Mouse (Mus musculus) C2C12 (cell line): ENCODE measurements at regions not wholly inside any gene's neighbourhood (a gene's known extent, or its start where the extent isn't known, plus 50 kb on each side); places are given as distances from the start of the nearest gene placed in this dataset.

ENCODE experiments used
- H3K27me3 ChIP-seq: one replicate; pipeline ENCODE4 v1.6.1; 2011; ENCODE audit not compliant: control insufficient read depth, insufficient read depth, insufficient read length
- H3K36me3 ChIP-seq: one replicate; pipeline ENCODE4 v1.6.1; 2011; ENCODE audit not compliant: control insufficient read depth, insufficient read depth
- H3K4me3 ChIP-seq: one replicate; pipeline ENCODE4 v1.5.1; 2011; ENCODE audit warnings: mild to moderate bottlenecking, control low read depth; ENCODE audit not compliant: poor library complexity, insufficient read depth, severe bottlenecking
- H3K79me2 ChIP-seq: one replicate; pipeline ENCODE4 v1.6.1; 2011; ENCODE audit not compliant: control insufficient read depth, insufficient read depth
- H3K79me3 ChIP-seq: one replicate; pipeline ENCODE4 v1.6.1; 2011; ENCODE audit warnings: low read depth, control low read depth
- H3ac ChIP-seq: one replicate; pipeline ENCODE3; 2011; ENCODE audit warnings: low read depth; ENCODE audit not compliant: control insufficient read depth, insufficient read length
- CEBPB ChIP-seq: IDR thresholded peaks from one replicate; pipeline ENCODE4 v1.6.1; 2011; ENCODE audit warnings: low read depth, mild to moderate bottlenecking, control low read depth, moderate library complexity
- CTCF ChIP-seq: IDR thresholded peaks from one replicate; pipeline ENCODE4 v1.5.1; 2011; ENCODE audit not compliant: control insufficient read depth, insufficient read depth, insufficient read length
- FOSL1 ChIP-seq: IDR thresholded peaks from one replicate; pipeline ENCODE4 v1.8.0; 2011; ENCODE audit warnings: mild to moderate bottlenecking, low read length; ENCODE audit not compliant: poor library complexity, insufficient read depth, severe bottlenecking
- MAX ChIP-seq: IDR thresholded peaks from one replicate; pipeline ENCODE4 v1.6.1; 2011; ENCODE audit warnings: mild to moderate bottlenecking, control low read depth
- MYOD1 ChIP-seq: IDR thresholded peaks from one replicate; pipeline ENCODE4 v1.6.1; 2011; ENCODE audit warnings: low read depth; ENCODE audit not compliant: control insufficient read depth, insufficient read length
- MYOG ChIP-seq: IDR thresholded peaks from one replicate; pipeline ENCODE4 v1.6.1; 2011; ENCODE audit not compliant: control insufficient read depth, insufficient read length; ENCODE audit errors: extremely low read depth
- USF1 ChIP-seq: IDR thresholded peaks from one replicate; pipeline ENCODE4 v1.6.1; 2011; ENCODE audit warnings: low read depth, mild to moderate bottlenecking, control low read depth, moderate library complexity

DNA sequence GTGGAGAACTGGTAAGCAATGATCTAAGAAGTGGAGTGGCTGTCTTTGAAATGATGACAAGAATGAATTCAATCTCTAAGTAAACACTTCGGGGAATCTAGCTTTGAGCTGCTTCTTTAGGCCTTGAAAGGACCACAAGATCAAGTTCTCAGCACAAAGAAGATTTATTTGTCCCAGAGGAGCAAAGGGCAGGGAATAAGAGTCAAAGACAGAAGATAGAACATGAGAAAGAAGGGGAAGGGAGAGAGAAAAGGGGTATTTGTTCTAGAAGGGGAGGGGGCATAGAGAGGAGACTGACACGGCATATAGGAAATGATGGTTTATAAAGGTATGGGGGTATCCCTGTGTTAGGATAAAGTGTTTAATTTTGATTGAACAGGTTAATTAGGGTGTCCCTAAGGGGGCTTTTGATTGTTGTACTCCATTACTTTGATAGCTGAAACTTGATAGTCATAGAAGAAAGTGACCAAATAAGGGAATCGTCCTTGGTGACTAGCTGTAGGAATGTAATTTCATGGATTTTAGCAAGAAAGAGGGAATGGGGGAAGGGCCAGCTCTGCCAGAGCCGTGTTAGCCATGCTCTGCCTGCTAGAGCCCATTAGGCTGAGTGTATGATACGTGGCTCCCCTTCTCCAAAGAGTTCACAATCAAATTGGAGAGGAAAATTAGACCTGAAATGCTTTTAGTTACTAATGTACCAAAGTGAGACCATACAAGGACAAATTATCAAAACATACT is 531.1 kb upstream of the Tbl1xr1 start:
- no peaks in the 10 kb centered on the region for H3K79me3 ChIP-seq
- TF ChIP-seq CTCF (no peak), MAX (no peak), FOSL1 (no peak), MYOG (no peak), MYOD1 (no peak), USF1 (no peak), CEBPB (no peak)
- no peaks in the 10 kb centered on the region for H3K79me2 ChIP-seq
- H3K4me3 ChIP-seq, result no peak overlapping the region
- no peaks in the 10 kb centered on the region for H3K27me3 ChIP-seq
- H3ac ChIP-seq, result no peak overlapping the region
- H3K36me3 ChIP-seq, result no peaks in the 10 kb centered on the region

DNA sequence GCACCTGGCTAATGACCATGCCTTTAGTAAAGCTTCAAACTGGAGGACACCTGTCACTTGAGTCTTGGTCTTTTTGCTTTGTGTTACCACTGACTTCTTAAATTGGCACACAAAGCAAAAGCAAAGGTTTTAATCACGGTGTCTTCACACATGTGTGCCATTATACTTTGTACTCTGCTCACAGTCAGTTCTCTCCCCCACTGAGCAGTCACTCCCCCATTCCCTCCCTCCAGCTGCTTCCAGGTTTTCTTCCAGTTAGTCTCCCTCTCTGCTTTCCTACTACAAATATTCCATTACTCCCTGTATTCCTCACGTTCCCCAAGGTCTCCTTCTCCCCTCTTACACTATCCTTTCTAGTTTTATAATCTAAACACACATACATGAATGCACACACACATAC is 530.0 kb upstream of the Tbl1xr1 start:
- Histone ChIP-seq H3K4me3 (no peak overlapping the region), H3K27me3 (no peaks in the 10 kb centered on the region), H3ac (no peak overlapping the region), H3K79me3 (no peaks in the 10 kb centered on the region), H3K36me3 (no peaks in the 10 kb centered on the region), H3K79me2 (no peaks in the 10 kb centered on the region)
- no peak for TF ChIP-seq MAX
- no peak for TF ChIP-seq CEBPB
- no peak for TF ChIP-seq FOSL1
- TF ChIP-seq USF1, result no peak
- TF ChIP-seq CTCF, result no peak
- TF ChIP-seq MYOG, result no peak
- no peak for TF ChIP-seq MYOD1

DNA sequence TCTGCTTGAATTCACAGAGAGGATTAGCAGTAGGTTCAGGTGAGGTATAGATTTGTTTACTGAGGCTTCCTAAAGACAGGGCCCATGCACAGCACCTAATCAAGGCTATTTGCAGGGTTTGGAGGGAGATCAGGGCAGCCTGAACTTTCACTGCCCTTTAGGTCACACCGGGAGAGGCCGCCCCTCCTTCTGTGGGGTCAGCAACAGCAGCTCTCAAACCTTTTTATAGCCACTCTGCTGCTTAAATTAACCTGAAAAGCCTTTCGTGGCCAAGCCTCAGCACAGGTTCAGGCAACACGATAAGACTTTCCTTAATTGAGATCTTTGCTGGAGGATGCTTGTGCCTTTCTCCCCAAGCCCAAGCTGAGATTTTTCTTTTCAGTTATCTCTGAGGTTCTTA is 526.8 kb upstream of the Tbl1xr1 start:
- Histone ChIP-seq H3K79me2 (no peaks in the 10 kb centered on the region), H3K79me3 (no peaks in the 10 kb centered on the region), H3K36me3 (no peaks in the 10 kb centered on the region), H3K27me3 (no peaks in the 10 kb centered on the region), H3K4me3 (no peak overlapping the region), H3ac (no peak overlapping the region)
- no peak for TF ChIP-seq USF1

DNA sequence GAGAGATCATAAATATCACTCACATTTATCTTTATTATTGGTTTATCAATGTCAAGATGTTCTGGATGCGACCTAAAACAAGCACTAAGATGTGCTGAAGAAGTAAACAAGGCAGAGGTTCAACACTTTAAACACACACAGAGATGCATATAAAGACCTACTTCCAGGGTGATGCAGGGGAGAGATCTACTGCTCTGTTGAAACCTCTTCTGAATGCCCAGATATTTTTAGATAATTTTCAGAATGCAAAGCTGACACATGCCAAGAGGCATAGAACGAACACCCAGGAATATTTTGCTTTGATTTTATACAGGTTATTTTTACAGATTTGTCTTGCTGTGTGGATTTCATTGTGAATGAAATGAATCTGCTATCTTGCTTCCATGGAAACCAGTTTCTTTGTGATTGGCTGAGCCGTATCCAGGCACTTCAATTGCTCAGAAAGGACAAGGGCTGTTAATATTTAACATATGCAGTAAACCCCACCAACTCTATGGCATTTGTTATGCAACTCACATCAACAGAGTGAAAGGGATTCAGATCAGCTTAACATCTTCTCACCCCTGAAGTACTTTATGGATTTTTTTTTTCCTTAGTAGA is 523.2 kb upstream of the Tbl1xr1 start:
- Histone ChIP-seq H3K79me3 (no peaks in the 10 kb centered on the region), H3ac (no peak overlapping the region)
- TF ChIP-seq CTCF (no peak), USF1 (no peak), FOSL1 (no peak), MAX (no peak), CEBPB (no peak), MYOD1 (no peak), MYOG (no peak)

DNA sequence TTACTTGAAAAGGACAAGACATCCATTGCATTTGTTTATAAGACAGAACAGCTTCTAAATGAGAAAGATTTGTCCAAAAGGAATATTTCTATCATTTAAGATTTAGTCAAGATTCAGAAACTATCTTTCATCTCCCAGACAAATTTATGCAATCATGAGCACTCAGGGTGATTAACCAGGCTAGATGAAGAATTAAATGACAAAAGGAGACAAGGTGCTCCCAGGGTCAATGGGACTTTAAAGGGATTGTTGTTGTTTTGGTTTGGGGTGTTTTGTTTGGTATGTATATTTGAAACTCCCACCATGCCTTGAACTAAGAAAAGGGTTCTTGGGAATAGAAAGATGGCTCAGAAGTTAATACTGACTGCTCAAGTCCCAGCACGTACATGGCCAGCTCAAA is 522.6 kb upstream of the Tbl1xr1 start:
- no peaks in the 10 kb centered on the region for H3K27me3 ChIP-seq
- no peaks in the 10 kb centered on the region for H3K36me3 ChIP-seq
- TF ChIP-seq CTCF (no peak), USF1 (no peak), MAX (no peak), MYOG (no peak), FOSL1 (no peak), CEBPB (no peak), MYOD1 (no peak)
- no peaks in the 10 kb centered on the region for H3K79me3 ChIP-seq
- no peak overlapping the region for H3K4me3 ChIP-seq
- no peak overlapping the region for H3ac ChIP-seq
- H3K79me2 ChIP-seq, result no peaks in the 10 kb centered on the region

More for the DNA sequence above, 523.2 kb upstream of the Tbl1xr1 start:
- no peaks in the 10 kb centered on the region for H3K79me2 ChIP-seq
- no peaks in the 10 kb centered on the region for H3K27me3 ChIP-seq
- H3K36me3 ChIP-seq, result no peaks in the 10 kb centered on the region
- no peak overlapping the region for H3K4me3 ChIP-seq

DNA sequence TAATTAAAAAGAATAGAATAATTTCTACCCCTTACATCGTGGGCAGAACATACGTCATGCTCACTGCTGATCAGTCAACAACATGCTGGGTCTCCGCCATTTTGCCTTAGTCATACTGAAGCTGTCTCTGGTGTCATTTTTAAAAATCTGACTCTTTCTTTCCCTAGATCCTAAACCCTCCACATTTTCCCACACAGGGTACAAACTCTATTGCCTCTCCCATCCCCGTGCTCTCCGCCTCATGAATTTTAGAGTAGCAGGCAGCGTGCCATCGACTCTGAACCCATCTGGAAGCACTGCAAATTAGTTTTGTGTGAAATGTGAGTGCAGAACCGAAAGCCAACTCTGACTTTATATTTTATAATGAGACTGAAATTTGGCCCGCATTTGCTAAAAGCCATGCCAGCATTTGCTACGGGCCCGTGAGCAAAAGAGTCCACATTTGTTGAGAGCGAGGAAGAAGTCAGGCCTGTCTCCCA is 518.5 kb upstream of the Tbl1xr1 start:
- TF ChIP-seq USF1, result no peak
- TF ChIP-seq MYOG, result no peak
- no peak for TF ChIP-seq CEBPB
- TF ChIP-seq MAX, result no peak
- TF ChIP-seq MYOD1, result no peak
- TF ChIP-seq FOSL1, result no peak
- no peak for TF ChIP-seq CTCF
- Histone ChIP-seq H3K4me3 (no peak overlapping the region), H3ac (no peak overlapping the region), H3K79me2 (no peaks in the 10 kb centered on the region), H3K79me3 (no peaks in the 10 kb centered on the region), H3K36me3 (no peaks in the 10 kb centered on the region), H3K27me3 (no peaks in the 10 kb centered on the region)
